Mouse (Mus musculus): ENCODE data around the gene Prkaca.

GRCm38 (mm10) chr8:83964015-83964765 is 8.6 kb upstream of the Prkaca start:
- TF ChIP-seq CTCF (IDR thresholded peaks at IDR 0.05; ENCODE audit: low read depth, low read length) (no peak), POLR2A (IDR thresholded peaks at IDR 0.05; ENCODE audit: borderline replicate concordance, low read depth, low read length) (no peak)

All from bone marrow macrophage, adult 2 months (primary cell).